Mouse (Mus musculus): ENCODE results near the gene Gm40193. TPM values are rescaled to one million over a fixed set of nuclear protein-coding genes. Genes with fewer than 3 reads are reported as not detected.
"Not testable (repeated sequence)": the region's sequence is repeated elsewhere in the genome, so short reads cannot be mapped to it uniquely, and the experiment has no call there.

Gm40193 gene
- polyA plus RNA-seq (2015; fragmentation: Nextera tagmentation; extraction: Ambion mirVana) = not detected in 2 replicates

- Histone ChIP-seq H3K4me1 (no peaks in the 10 kb centered on the region), H3K9ac (no peak within 1 kb of the TSS), H3K9me3 (replicated peaks) (no peaks in the 10 kb centered on the region), H3K27me3 (no peaks in the 10 kb centered on the region), H3K36me3 (peaks cover 18% of the 10 kb centered on the region), H3K27ac (no peak within 1 kb of the TSS), H3K4me2 (no peak within 1 kb of the TSS), H3K4me3 (replicated peaks) (no peak within 1 kb of the TSS)
- ATAC-seq (replicated peaks; ENCODE audit: low FRiP score) = no peak
- 82% methylated on average over 6 of the region's 6 CpGs for WGBS
These were observed at the start of gene Gm40193 for GRCm38 (mm10) chr11:70532839-70533238. Gm40193 (minus strand) TSS chr11:70532939.

DNA sequence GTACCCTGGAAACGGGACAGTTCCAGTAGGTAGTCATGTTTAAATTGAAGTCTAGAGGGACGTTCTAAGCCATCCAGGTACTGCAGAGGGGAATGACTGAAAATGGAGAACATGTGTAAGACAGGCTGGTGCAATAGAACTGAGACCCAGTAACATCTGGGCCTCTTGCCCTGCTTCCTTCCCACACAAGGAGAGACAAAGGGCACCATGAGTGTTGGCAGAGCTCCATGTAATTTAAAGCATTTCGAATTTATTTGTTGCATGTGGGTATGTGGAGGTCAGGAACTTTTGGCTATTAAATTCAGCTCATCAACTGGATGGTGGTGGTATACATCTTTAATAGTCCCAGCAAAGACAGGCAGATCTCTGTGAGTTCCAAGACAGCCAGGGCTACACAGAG is 49.5 kb upstream of the Gm40193 start:
- Histone ChIP-seq H3K4me3 (replicated peaks) (no peak overlapping the region), H3K4me1 (peaks cover 76% of the 10 kb centered on the region), H3K9ac (no peak overlapping the region), H3K27ac (no peak overlapping the region), H3K27me3 (no peaks in the 10 kb centered on the region), H3K4me2 (no peak overlapping the region), H3K36me3 (no peaks in the 10 kb centered on the region), H3K9me3 (replicated peaks) (no peaks in the 10 kb centered on the region)
- WGBS = 70% methylated on average over 3 of the region's 3 CpGs
- ATAC-seq (replicated peaks; ENCODE audit: low FRiP score) = no peak

DNA sequence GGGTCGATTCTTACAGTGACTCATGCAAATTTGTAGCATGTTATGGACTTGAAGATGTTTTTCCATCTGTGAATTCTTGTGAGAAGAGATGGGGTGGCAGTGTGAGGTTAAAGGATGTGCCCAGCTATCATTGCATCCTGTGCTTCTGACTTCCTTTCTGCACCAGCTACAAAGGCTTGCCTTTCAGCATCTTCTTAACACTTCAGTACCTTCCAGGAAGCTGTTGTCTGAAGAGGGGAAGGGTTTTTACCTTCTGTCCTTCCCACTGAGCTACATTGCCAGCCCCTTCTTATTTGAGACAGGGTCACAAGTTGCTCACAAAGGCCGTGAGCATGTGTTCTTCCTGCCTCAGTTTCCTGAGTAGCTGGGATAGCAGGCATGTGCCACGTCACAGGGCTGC is 48.2 kb upstream of the Gm40193 start:
- H3K4me1 ChIP-seq = peaks cover 77% of the 10 kb centered on the region
- 0 out of 2 replicates have a peak overlapping the region, but pooled peaks have one; percentile 51 for H3K27ac ChIP-seq
- no peak overlapping the region for H3K9ac ChIP-seq
- WGBS = 85% methylated on average over 3 of the region's 3 CpGs
- ATAC-seq (replicated peaks; ENCODE audit: low FRiP score) = no peak
- no peaks in the 10 kb centered on the region for H3K9me3 ChIP-seq (replicated peaks)
- no peak overlapping the region for H3K4me2 ChIP-seq
- no peaks in the 10 kb centered on the region for H3K36me3 ChIP-seq
- no peaks in the 10 kb centered on the region for H3K27me3 ChIP-seq
- no peak overlapping the region for H3K4me3 ChIP-seq (replicated peaks)

DNA sequence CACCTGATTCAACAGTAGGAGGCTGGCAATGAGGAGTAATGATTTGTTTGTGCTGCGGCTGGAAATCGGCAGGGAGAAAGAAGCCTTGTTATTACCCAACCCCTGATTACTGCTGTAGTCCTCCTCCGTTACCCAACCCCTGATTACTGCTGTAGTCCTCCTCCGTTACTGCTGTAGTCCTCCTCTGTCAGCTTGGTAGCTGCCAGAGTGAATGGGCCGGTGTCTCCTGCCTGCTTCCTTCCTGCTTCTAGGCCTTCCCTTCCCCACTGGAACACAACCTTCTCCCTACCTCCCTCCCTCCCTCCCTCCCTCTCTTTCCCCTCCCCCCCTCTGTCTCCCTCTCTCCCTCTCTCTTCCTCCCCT is 47.6 kb upstream of the Gm40193 start:
- Histone ChIP-seq H3K27ac (peak overlapping the region; percentile 51; the same call in 1 of the 2 replicates), H3K4me1 (peaks cover 71% of the 10 kb centered on the region), H3K27me3 (no peaks in the 10 kb centered on the region), H3K4me3 (replicated peaks) (no peak overlapping the region), H3K36me3 (no peaks in the 10 kb centered on the region), H3K4me2 (no peak overlapping the region), H3K9me3 (replicated peaks) (no peaks in the 10 kb centered on the region), H3K9ac (no peak overlapping the region)
- WGBS = 30% methylated on average over 5 of the region's 5 CpGs
- ATAC-seq (replicated peaks; ENCODE audit: low FRiP score) = no peak

DNA sequence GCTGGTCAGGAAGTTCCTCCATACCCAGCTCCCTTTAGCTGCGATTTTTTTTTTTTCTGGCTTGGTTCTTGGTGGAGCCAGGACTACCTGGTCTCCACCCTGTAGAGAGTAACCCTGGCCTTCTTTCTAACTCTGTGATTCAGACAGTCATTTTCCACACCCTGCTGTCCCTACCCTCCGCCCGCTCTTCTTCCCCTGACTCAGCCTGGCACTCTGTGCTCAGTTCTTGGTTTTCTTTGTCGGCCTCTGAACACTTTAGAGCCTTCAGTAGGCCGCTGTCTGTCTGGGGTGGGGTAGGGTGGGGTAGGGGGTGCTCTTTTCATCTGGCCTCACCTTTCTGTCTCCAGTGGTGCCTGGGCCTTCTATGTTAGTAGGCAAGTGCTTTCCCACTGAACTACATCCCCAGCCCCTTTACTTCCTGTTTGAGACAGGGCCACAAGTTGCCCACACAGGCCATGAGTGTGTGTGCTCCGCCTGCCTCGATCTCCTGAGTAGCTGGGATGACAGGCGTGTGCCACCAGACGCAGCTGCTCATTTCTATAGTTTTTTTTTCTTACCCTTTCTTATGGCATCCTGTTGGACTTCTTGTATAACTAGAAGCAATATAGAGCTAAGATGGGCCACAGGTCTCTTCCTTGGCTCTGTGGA is 47.1 kb upstream of the Gm40193 start:
- Histone ChIP-seq H3K4me2 (no peak overlapping the region), H3K4me3 (replicated peaks) (no peak overlapping the region), H3K27me3 (no peaks in the 10 kb centered on the region), H3K36me3 (no peaks in the 10 kb centered on the region), H3K9ac (no peak overlapping the region), H3K4me1 (peaks cover 66% of the 10 kb centered on the region), H3K27ac (peak overlapping the region; percentile 51; the same call in 1 of the 2 replicates), H3K9me3 (replicated peaks) (no peaks in the 10 kb centered on the region)
- ATAC-seq (replicated peaks; ENCODE audit: low FRiP score) = no peak
- 75% methylated on average over 9 of the region's 9 CpGs for WGBS

GRCm38 (mm10) chr11:70578962-70579361 is 46.2 kb upstream of the Gm40193 start:
- Histone ChIP-seq H3K27me3 (no peaks in the 10 kb centered on the region), H3K36me3 (no peaks in the 10 kb centered on the region), H3K27ac (no peak overlapping the region), H3K4me2 (no peak overlapping the region), H3K4me1 (peaks cover 59% of the 10 kb centered on the region), H3K9ac (no peak overlapping the region), H3K9me3 (replicated peaks) (no peaks in the 10 kb centered on the region), H3K4me3 (replicated peaks) (no peak overlapping the region)
- ATAC-seq (replicated peaks; ENCODE audit: low FRiP score) = no peak
- WGBS = 87% methylated on average over 6 of the region's 6 CpGs

GRCm38 (mm10) chr11:70577201-70577600 is 44.5 kb upstream of the Gm40193 start:
- H3K9ac ChIP-seq = no peak overlapping the region
- no peak overlapping the region for H3K4me2 ChIP-seq
- no peaks in the 10 kb centered on the region for H3K27me3 ChIP-seq
- H3K4me1 ChIP-seq = peaks cover 61% of the 10 kb centered on the region
- no peak for ATAC-seq (replicated peaks; ENCODE audit: low FRiP score)
- H3K4me3 ChIP-seq (replicated peaks) = no peak overlapping the region
- 0 out of 2 replicates have a peak overlapping the region, but pooled peaks have one; percentile 50 for H3K27ac ChIP-seq
- no peaks in the 10 kb centered on the region for H3K36me3 ChIP-seq
- H3K9me3 ChIP-seq (replicated peaks) = no peaks in the 10 kb centered on the region
- 73% methylated on average over 3 of the region's 3 CpGs for WGBS

DNA sequence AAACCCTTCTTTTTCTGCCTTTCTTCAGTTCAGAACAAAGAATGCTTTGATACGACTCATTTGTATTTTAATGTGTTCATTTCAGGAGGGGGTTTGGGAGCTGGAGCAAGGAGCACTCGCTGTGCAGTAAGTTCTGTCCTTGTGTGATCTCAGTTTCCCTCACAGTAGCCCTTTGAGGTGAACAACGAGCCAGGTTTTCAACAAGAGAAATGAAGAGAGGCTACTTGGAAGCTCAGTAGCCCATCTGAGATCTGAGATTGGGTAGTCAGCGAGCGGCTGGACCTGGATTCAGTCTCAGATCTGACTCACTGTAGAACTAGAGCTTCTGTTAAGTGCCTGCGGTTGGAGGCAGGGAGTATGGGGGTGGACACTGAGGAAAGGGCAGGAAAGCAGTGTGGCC is 41.1 kb upstream of the Gm40193 start:
- Histone ChIP-seq H3K9me3 (replicated peaks) (no peaks in the 10 kb centered on the region), H3K27ac (0 out of 2 replicates have a peak overlapping the region, but pooled peaks have one; percentile 23), H3K4me1 (peaks cover 49% of the 10 kb centered on the region), H3K4me2 (no peak overlapping the region), H3K9ac (no peak overlapping the region), H3K4me3 (replicated peaks) (no peak overlapping the region), H3K27me3 (no peaks in the 10 kb centered on the region), H3K36me3 (no peaks in the 10 kb centered on the region)
- ATAC-seq (replicated peaks; ENCODE audit: low FRiP score) = no peak
- 80% methylated on average over 6 of the region's 6 CpGs for WGBS

- no peak; the same call in 1 of the 2 replicates for ATAC-seq (replicated peaks; ENCODE audit: low FRiP score)
- 26% methylated on average over 5 of the region's 5 CpGs for WGBS
- no peaks in the 10 kb centered on the region for H3K9me3 ChIP-seq (replicated peaks)
- H3K27ac ChIP-seq = peak overlapping the region; percentile 63
- H3K4me2 ChIP-seq = no peak overlapping the region
- peaks cover 11% of the 10 kb centered on the region for H3K36me3 ChIP-seq
- no peak overlapping the region for H3K9ac ChIP-seq
- no peaks in the 10 kb centered on the region for H3K27me3 ChIP-seq
- H3K4me3 ChIP-seq (replicated peaks) = no peak overlapping the region
- peaks cover 34% of the 10 kb centered on the region for H3K4me1 ChIP-seq
These were observed 39.7 kb upstream of the Gm40193 start for GRCm38 (mm10) chr11:70572348-70572902.

- peak overlapping the region; percentile 63 for H3K27ac ChIP-seq
- no peaks in the 10 kb centered on the region for H3K27me3 ChIP-seq
- H3K4me1 ChIP-seq = peaks cover 31% of the 10 kb centered on the region
- H3K4me2 ChIP-seq = no peak overlapping the region
- no peak overlapping the region for H3K4me3 ChIP-seq (replicated peaks)
- no peak for ATAC-seq (replicated peaks; ENCODE audit: low FRiP score)
- no peaks in the 10 kb centered on the region for H3K9me3 ChIP-seq (replicated peaks)
- H3K36me3 ChIP-seq = peaks cover 12% of the 10 kb centered on the region
- no peak overlapping the region for H3K9ac ChIP-seq
- 84% methylated on average over 1 of the region's 1 CpGs for WGBS
These were observed 38.9 kb upstream of the Gm40193 start for GRCm38 (mm10) chr11:70571641-70572040.

DNA sequence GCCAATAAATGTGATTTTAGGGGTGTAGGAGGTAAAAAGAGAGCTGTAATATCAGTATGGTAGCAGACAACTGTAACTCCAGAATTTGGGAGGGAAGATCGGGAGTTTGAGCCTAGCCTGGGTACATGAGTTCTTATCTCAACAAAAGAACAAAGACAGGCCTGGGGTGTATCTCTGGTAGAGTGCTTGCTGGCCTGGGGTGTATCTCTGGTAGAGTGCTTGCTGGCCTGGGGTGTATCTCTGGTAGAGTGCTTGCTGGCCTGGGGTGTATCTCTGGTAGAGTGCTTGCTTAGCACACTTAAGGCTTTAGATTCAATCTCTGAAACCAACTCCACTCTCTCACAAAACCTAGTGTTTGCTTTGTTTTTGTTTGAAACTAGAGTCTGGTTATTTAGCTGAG is 37.9 kb upstream of the Gm40193 start:
- not testable (repeated sequence) for H3K9ac ChIP-seq; H3K27ac ChIP-seq; H3K4me3 ChIP-seq (replicated peaks); H3K4me2 ChIP-seq; H3K27me3 ChIP-seq; H3K9me3 ChIP-seq (replicated peaks); ATAC-seq (replicated peaks; ENCODE audit: low FRiP score)
- H3K4me1 ChIP-seq = peaks cover 40% of the 10 kb centered on the region
- 87% methylated on average over 1 of the region's 1 CpGs for WGBS
- peaks cover 14% of the 10 kb centered on the region for H3K36me3 ChIP-seq

DNA sequence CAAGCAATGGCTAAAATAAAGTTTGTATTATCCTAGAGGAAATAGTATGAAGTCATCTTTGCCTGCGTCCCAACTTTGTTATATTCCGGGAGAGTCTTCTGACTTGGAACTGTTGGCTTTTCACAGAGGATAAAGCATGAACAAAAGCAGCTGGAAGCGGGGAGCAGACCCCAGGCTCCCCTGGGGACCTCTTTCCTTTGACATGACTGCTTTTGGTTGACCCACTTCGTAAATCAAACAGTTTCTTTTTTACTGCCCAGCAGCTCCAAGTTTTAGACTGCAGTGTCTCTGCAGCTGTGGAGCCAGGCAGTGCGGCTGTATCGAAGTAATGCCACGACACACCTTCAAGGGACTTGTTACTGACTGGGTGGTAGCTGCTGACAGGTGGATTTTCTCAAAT is 33.8 kb upstream of the Gm40193 start:
- H3K9me3 ChIP-seq (replicated peaks) = no peaks in the 10 kb centered on the region
- H3K4me3 ChIP-seq (replicated peaks) = no peak overlapping the region
- WGBS = 45% methylated on average over 7 of the region's 7 CpGs
- H3K27me3 ChIP-seq = no peaks in the 10 kb centered on the region
- no peak overlapping the region for H3K27ac ChIP-seq
- no peak for ATAC-seq (replicated peaks; ENCODE audit: low FRiP score)
- peaks cover 14% of the 10 kb centered on the region for H3K36me3 ChIP-seq
- peaks cover 43% of the 10 kb centered on the region for H3K4me1 ChIP-seq
- no peak overlapping the region for H3K4me2 ChIP-seq
- H3K9ac ChIP-seq = no peak overlapping the region

All from kidney, embryonic 15.5 days (tissue).